Mouse (Mus musculus): ENCODE results near the gene Ubl4b.

Gene Ubl4b

GRCm38 (mm10) chr3:107568721-107569120, 13.8 kb upstream of the Ubl4b start:
- DNase-seq (ENCODE audit: low read depth, low spot score) = no peak

DNA sequence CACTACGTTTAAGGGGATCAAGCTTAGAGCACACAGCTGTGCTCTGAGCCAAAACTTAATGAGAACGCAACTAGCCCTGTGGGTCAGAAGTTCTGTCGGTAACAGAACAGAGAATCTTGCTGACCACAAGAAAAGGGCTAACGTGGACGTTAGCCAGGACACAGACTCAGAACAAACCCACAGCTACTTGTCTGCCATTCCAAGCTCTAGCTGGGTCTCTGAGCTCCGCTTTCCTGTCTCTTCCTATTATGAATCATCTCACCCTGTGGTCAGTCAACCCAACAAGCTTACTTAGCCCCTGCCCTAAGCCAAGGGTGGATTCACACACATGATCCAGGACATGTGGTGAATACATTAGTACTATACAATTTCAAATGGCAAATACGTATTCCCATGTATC, 12.9 kb upstream of the Ubl4b start:
- no peak for DNase-seq (ENCODE audit: low read depth, low spot score)

DNA sequence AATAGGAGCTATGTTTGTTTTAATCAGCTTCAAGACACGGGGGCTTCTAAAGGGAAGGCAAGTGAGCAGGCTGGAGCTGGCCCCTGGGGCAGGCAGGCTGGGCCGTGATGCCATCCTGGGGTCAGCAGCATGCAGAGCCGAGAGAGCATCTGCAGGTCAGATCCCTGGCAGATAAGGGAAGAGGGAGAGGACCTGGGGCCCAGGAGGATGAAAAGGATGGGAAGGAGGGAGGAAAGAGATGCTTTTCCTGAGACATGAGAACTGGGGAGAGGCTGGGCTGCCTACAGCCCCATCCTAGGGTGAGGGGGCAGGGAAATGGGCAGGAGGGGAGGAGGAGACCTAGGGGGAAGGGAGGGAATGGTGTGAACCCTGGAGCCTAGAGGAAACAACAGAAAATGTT, 10.5 kb upstream of the Ubl4b start:
- no peak for DNase-seq (ENCODE audit: low read depth, low spot score)

- DNase-seq (ENCODE audit: low read depth, low spot score) = no peak
These were observed 9.0 kb upstream of the Ubl4b start for GRCm38 (mm10) chr3:107563880-107564279.

GRCm38 (mm10) chr3:107562591-107562990, 7.7 kb upstream of the Ubl4b start:
- no peak for DNase-seq (ENCODE audit: low read depth, low spot score)

DNA sequence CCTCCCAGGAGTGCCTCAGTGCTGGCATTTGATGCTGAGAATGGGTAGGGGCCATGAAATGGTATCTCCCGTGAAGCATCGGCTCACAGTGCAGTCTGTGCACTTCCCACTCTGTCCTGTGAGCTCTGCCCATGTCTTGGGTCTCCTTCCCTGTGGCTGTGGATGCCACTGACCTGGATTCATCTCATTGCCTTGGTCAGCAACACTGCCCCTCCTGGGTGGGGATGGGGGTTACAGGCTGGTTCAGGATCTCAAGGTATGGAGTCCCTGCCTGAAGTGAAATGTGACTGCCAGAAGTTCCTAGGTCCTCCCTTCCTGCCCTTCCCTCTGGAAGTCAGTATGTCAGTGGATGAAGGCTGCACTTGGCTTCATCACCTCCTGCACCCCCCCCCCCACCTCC, 7.2 kb upstream of the Ubl4b start:
- no peak for DNase-seq (ENCODE audit: low read depth, low spot score)

DNA sequence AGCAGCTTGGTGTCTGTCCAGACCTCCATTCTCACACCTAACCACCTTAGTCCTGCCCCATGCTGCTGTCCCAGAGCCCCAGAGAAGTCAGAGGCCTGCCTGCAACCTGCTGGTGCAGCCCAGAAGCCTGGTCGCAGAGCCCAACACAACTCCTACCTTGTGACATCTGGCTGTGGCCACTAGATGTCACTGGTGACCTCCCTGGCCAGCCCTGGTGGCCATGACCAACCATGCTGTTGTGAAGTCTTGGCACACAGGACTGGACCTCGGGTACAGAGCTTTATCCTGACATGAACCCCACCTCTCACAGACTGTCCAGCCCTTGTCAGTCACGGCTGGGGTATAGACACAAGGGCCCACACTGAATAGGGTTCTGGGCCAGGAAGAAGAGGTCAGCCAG, 4.3 kb upstream of the Ubl4b start:
- no peak for DNase-seq (ENCODE audit: low read depth, low spot score)

- no peak for DNase-seq (ENCODE audit: low read depth, low spot score)
These were observed 3.9 kb upstream of the Ubl4b start for GRCm38 (mm10) chr3:107558740-107559139.

- peak; percentile 8 for DNase-seq (ENCODE audit: low read depth, low spot score)
These were observed 4.3 kb downstream of the Ubl4b start for GRCm38 (mm10) chr3:107550409-107551049.

DNA sequence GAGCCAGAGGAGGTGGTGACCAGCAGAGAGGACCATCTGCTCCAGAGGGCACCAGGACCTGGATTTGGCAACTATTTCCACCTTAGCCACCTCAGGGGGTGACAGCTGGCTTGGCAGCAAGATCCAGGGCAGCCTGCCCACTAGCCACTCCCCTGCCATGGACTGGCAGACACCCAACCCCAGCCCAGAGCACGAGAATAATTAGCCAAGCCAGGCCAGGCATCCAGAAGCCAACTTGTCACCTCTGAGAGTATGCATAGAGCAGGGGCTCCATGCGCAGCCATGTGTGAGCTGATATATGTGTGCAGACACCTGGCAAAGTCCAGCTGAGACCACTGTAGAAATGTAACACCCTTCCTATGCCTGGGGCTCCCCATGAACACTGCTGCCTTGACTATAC, 7.9 kb downstream of the Ubl4b start:
- no peak for DNase-seq (ENCODE audit: low read depth, low spot score)

DNA sequence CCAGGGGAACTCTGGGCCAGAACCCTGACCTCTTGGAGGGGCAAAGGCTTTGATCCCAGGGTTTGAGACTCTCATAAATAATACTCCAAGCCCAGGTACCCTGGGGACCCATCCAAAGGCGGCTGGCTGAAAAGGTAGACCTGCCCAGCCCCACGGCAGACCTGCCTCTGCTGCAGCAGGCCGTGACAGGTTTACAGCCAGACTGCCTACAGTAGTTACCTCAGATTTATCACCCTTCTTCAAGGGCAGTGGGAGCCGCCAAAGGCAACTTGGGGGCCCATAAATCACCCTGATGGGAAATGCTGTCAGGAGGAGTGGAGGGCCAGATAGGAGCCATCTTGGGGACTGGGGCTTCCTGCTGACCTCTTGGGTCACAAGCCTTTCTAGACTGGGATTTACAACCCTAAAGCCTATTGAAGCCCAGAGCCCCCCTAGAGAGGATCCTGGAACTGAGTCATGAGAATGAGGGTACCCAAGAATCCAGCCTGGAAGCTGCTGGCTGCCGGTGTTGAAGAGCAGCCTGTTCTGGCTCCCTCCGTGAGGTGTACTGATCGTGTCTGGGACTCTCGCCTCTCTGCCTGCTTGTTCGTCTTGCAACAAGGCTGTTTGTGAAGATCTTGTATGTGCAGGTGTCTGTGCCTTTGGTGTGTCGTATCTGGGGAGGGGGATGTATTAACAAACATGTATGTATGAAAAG, 9.0 kb downstream of the Ubl4b start:
- no peak for DNase-seq (ENCODE audit: low read depth, low spot score)

DNA sequence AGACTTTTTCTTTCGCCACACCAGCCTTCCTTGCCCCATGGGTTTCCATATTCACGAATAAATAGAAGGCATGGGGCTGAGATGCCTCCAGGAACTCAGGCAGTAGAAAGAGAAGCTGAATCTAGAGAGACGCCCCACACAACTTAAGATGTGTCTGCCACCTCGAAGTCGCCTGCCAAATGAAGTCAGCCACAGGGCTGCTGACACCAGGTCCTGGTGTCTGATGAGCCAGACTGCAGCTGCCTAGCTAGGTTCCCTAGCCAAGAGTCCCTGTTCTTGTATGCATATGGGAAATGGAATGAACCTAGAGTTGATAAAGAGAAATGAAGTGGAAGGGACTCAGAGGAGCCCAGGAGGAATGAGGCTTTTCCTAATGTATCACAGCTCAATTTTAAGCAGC, 9.6 kb downstream of the Ubl4b start:
- DNase-seq (ENCODE audit: low read depth, low spot score) = no peak

GRCm38 (mm10) chr3:107543158-107544080, 11.5 kb downstream of the Ubl4b start:
- DNase-seq (ENCODE audit: low read depth, low spot score) = no peak

DNA sequence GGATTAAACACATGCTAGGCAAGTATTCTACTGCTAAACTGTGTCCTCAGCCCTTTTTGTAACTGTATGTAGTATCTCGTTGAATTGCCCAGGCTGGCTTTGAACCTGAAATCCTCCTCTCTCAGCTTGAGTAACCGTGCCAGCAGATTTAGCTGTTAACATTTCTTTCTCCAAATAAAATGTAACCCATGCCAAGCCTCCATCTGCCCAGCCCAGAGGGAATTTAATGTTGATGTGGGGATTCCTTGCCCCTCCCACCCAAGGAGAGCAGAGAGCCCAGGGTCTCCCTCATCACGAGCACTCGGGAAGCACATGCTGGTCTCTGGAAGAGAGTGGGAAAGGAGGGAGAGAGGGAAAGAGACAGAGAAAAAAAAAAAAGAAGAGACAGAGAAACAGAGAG, 12.3 kb downstream of the Ubl4b start:
- DNase-seq (ENCODE audit: low read depth, low spot score) = no peak

DNA sequence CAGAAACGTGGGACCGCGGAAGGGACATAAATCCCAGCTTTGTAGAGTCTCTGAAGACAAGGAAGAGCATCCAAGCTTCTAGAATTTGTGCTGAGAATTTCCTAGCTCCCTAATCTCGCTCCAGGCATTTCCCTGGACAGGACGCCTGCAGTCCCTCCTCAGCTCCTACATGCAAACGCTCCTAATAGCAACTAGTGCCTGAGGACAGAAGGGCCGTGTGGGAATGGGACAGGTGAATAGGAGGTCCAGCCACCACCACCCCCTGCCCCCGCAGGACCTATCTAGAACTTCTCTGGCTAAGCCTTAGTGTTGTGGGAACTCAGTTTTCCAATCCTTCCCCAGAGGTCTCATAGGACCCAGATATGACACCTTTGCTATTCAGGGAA, 17.4 kb downstream of the Ubl4b start:
- DNase-seq (ENCODE audit: low read depth, low spot score) = no peak

DNA sequence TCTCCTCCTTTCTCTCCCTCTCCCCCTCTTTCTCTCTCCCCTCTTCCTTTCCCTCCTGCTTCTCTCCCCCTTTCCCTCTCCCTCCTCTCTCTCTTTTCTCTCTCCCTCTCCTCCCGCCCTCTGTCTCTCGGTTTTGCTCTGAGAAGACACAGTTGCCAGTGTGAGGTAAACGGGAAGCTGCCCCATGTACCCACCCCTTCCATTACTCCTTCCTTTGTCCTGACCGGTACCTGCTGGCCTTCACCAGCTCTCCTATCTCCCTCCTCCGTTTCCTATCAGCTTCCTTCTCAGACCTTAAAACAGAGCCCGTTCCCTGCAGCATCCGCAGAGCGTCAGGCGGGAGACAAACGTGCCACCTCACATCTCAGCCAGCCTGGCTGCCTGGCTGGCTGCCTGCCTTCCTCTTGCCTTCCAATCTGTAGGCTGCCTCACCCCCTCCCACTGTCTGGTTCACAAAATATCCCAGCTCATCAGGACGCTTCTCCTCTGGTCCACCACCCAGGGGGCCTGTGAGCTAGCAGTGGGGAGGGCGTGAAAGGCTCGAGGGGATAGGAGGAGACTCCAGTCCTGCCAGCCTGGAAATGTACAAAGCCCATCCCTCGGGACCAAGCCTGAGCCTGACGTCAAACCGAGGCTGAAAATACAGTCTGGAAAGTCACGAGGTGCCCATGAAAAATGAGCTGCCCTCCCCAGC, 17.9 kb downstream of the Ubl4b start:
- DNase-seq (ENCODE audit: low read depth, low spot score) = no peak

DNA sequence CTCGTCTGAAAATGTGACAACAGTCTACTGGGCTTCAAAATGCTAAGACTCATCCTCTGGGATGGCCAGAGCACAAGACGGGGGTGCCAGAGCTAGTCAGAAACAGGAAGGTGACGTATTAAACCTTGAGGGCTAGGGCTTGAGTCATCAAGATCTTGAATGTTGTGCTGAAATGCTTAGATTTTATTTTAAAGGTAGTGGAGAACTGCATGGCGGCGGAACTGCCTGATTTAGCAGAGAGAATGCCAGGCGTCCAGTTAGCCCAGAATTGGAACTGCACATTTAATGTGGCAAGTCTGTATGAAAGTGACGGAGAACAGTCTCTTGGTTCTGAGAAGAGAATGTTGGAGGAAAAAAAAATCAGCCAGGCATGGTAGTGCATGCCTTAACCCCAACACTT, 19.9 kb downstream of the Ubl4b start:
- no peak for DNase-seq (ENCODE audit: low read depth, low spot score)

DNA sequence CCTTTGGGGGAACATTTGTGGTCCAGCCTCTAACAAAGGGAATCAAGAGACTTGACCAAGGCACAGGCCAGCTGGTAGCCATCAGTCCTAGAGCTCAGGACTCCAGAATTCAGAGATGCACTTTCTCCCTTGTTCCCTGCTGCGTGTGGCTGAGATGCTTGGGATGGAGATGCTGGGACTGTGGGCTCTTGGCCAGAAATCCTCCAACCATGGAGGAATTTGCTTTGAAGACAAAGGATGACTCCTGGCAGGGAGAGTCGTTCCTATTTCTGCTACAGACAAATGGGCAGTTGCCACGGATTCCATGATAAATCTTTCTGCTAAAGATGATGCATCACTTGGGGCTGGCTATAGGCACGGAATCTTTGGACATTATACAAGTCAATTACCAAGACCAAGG, 21.3 kb downstream of the Ubl4b start:
- DNase-seq (ENCODE audit: low read depth, low spot score) = no peak

- no peak for DNase-seq (ENCODE audit: low read depth, low spot score)
These were observed 24.3 kb downstream of the Ubl4b start for GRCm38 (mm10) chr3:107530581-107530980.

DNA sequence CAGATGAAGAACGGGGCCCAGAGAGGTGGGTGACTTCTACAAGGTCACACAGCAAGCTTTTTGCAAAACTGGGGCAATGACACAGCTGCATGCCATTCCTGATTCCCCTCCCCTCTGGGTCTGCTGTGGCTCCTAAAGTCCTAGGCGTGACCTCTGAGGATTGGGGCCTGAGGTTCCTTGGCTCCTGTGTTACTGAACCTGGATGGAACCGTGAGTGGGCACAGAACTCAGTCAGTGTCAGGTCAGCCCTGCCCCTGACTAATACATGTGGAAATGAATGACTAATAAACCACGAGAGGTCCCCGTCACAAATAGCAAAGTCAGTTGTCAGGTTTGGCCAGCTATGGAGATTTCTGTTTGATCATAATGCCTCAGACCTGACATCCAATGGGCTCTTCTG, 25.7 kb downstream of the Ubl4b start:
- no peak for DNase-seq (ENCODE audit: low read depth, low spot score)

GRCm38 (mm10) chr3:107528401-107529118, 26.3 kb downstream of the Ubl4b start:
- DNase-seq (ENCODE audit: low read depth, low spot score) = no peak
